Mouse (Mus musculus) lung, adult 2 months (tissue): ENCODE measurements around the gene Btbd16. TPM values are rescaled to one million over a fixed set of nuclear protein-coding genes. Genes with fewer than 3 reads are reported as not detected.
A peak's percentile ranks its signal among the peaks of the same experiment; 100 is the strongest.

ENCODE experiments used
- DNase-seq: peaks from one replicate; pipeline ENCODE4 v3.0.0; 2022
- H3K4me1 ChIP-seq: fragments of 200-500 bp; 2 replicates; pipeline ENCODE4 v1.6.1; 2011; ENCODE audit warnings: low read length; ENCODE audit not compliant: control insufficient read depth, insufficient read depth
- H3K4me3 ChIP-seq: fragments of 200-500 bp; replicated peaks from 2 replicates; pipeline ENCODE3; 2011; ENCODE audit warnings: low read depth, mild to moderate bottlenecking, control low read depth, low read length; ENCODE audit errors: extremely low read depth
- CTCF ChIP-seq: fragments of 200-500 bp; IDR thresholded peaks from 2 replicates; pipeline ENCODE4 v1.5.1; 2011; ENCODE audit warnings: mild to moderate bottlenecking, low read length, control low read depth; ENCODE audit not compliant: insufficient read depth
- POLR2A ChIP-seq: fragments of 200-500 bp; IDR thresholded peaks from 2 replicates; pipeline ENCODE4 v1.6.1; 2011; ENCODE audit warnings: low read depth, mild to moderate bottlenecking, control low read depth, low read length, borderline replicate concordance; ENCODE audit errors: extremely low read depth
- WGBS: fragments of 180-500 bp; shearing (Covaris S2); methylation state at CpG from one replicate; pipeline ENCODE4 v1.1.7; 2018; 5-methylcytosine and 5-hydroxymethylcytosine counted together
- polyA plus RNA-seq: library from polyadenylated mRNA; depleted of rRNA; stranded (reverse); fragments of >200 nt; gene quantifications from 2 replicates; pipeline ENCODE4 v1.2.3, GENCODE M21; 2012

Btbd16 gene
- polyA plus RNA-seq, 1 experiment = not detected

- TF ChIP-seq POLR2A (no peak), CTCF (no peak)
- DNase-seq = no peak
- WGBS = 71% methylated on average over 30 of the region's 30 CpGs
- Histone ChIP-seq H3K4me3 (no peak overlapping the region), H3K4me1 (no peaks in the 10 kb centered on the region)
Observed at GRCm38 (mm10) chr7:130766411-130767170, 7.3 kb upstream of the Btbd16 start.

GRCm38 (mm10) chr7:130768151-130768550, 5.7 kb upstream of the Btbd16 start:
- Histone ChIP-seq H3K4me1 (no peaks in the 10 kb centered on the region), H3K4me3 (no peak overlapping the region)
- DNase-seq = no peak
- 93% methylated on average over 4 of the region's 4 CpGs for WGBS
- TF ChIP-seq POLR2A = no peak
- TF ChIP-seq CTCF = no peak

GRCm38 (mm10) chr7:130770707-130771106, 3.2 kb upstream of the Btbd16 start:
- Histone ChIP-seq H3K4me1 (no peaks in the 10 kb centered on the region), H3K4me3 (no peak overlapping the region)
- TF ChIP-seq CTCF (peak; percentile 85), POLR2A (no peak)
- peak; percentile 77 for DNase-seq
- 20% methylated on average over 3 of the region's 3 CpGs for WGBS

GRCm38 (mm10) chr7:130773171-130773830, 568 bp upstream of the Btbd16 start:
- Histone ChIP-seq H3K4me3 (no peak overlapping the region), H3K4me1 (no peaks in the 10 kb centered on the region)
- TF ChIP-seq POLR2A (no peak), CTCF (peak; percentile 64)
- peak; percentile 49 for DNase-seq
- 66% methylated on average over 11 of the region's 11 CpGs for WGBS

GRCm38 (mm10) chr7:130780866-130781419, 7.1 kb downstream of the Btbd16 start:
- no peak for DNase-seq
- TF ChIP-seq CTCF (no peak), POLR2A (no peak)
- no peak overlapping the region for H3K4me3 ChIP-seq
- 58% methylated on average over 5 of the region's 5 CpGs for WGBS
- H3K4me1 ChIP-seq = no peaks in the 10 kb centered on the region

- Histone ChIP-seq H3K4me1 (no peaks in the 10 kb centered on the region; the same call in 1 of the 2 replicates), H3K4me3 (no peak overlapping the region)
- TF ChIP-seq POLR2A = no peak
- no peak for TF ChIP-seq CTCF
- DNase-seq = no peak
- 72% methylated on average over 5 of the region's 5 CpGs for WGBS
Observed at GRCm38 (mm10) chr7:130782501-130783050, 8.7 kb downstream of the Btbd16 start.

- 55% methylated on average over 12 of the region's 12 CpGs for WGBS
- TF ChIP-seq POLR2A = no peak
- TF ChIP-seq CTCF = no peak
- no peak for DNase-seq
- Histone ChIP-seq H3K4me1 (no peaks in the 10 kb centered on the region; the same call in 1 of the 2 replicates), H3K4me3 (no peak overlapping the region)
Observed at GRCm38 (mm10) chr7:130785923-130786575, 12.2 kb downstream of the Btbd16 start.

- no peak for TF ChIP-seq POLR2A
- no peak for TF ChIP-seq CTCF
- Histone ChIP-seq H3K4me1 (no peaks in the 10 kb centered on the region; the same call in 1 of the 2 replicates), H3K4me3 (no peak overlapping the region)
- 62% methylated on average over 5 of the region's 5 CpGs for WGBS
- DNase-seq = no peak
Observed at GRCm38 (mm10) chr7:130786708-130787107, 12.8 kb downstream of the Btbd16 start.

GRCm38 (mm10) chr7:130787537-130787936, 13.7 kb downstream of the Btbd16 start:
- TF ChIP-seq CTCF (no peak), POLR2A (no peak)
- WGBS = 88% methylated on average over 4 of the region's 4 CpGs
- no peaks in the 10 kb centered on the region; the same call in 1 of the 2 replicates for H3K4me1 ChIP-seq
- H3K4me3 ChIP-seq = no peak overlapping the region
- DNase-seq = no peak
